Mouse (Mus musculus) E14TG2a.4 (cell line): ENCODE data around the gene Ppie.

Source experiments
- H3K27me3 ChIP-seq: 2 replicates; pipeline ENCODE4 v1.6.1; 2014; ENCODE audit warnings: low read length, control low read depth; ENCODE audit not compliant: insufficient read depth
- H3K36me3 ChIP-seq: 2 replicates; pipeline ENCODE4 v1.6.1; 2014; ENCODE audit warnings: low read length, control low read depth; ENCODE audit not compliant: insufficient read depth
- H3K4me1 ChIP-seq: replicated peaks from 2 replicates; pipeline ENCODE4 v1.6.1; 2014; ENCODE audit warnings: low read depth, low read length, control low read depth
- H3K4me3 ChIP-seq: replicated peaks from 2 replicates; pipeline ENCODE4 v1.5.1; 2014; ENCODE audit warnings: mild to moderate bottlenecking, low read length
- H3K9me3 ChIP-seq: 2 replicates; pipeline ENCODE4 v1.6.1; 2014; ENCODE audit warnings: low read length, control low read depth
- CTCF ChIP-seq: conservative IDR thresholded peaks from 2 replicates; pipeline ENCODE4 v1.5.1; 2014; ENCODE audit warnings: low read length
- NANOG ChIP-seq: IDR thresholded peaks from 2 replicates; pipeline ENCODE4 v1.6.1; 2014; ENCODE audit warnings: borderline replicate concordance, low read length, mixed read lengths
- POU5F1 ChIP-seq: IDR thresholded peaks from 2 replicates; pipeline ENCODE4 v1.6.1; 2014; ENCODE audit warnings: low read length, borderline replicate concordance

The Ppie gene

DNA sequence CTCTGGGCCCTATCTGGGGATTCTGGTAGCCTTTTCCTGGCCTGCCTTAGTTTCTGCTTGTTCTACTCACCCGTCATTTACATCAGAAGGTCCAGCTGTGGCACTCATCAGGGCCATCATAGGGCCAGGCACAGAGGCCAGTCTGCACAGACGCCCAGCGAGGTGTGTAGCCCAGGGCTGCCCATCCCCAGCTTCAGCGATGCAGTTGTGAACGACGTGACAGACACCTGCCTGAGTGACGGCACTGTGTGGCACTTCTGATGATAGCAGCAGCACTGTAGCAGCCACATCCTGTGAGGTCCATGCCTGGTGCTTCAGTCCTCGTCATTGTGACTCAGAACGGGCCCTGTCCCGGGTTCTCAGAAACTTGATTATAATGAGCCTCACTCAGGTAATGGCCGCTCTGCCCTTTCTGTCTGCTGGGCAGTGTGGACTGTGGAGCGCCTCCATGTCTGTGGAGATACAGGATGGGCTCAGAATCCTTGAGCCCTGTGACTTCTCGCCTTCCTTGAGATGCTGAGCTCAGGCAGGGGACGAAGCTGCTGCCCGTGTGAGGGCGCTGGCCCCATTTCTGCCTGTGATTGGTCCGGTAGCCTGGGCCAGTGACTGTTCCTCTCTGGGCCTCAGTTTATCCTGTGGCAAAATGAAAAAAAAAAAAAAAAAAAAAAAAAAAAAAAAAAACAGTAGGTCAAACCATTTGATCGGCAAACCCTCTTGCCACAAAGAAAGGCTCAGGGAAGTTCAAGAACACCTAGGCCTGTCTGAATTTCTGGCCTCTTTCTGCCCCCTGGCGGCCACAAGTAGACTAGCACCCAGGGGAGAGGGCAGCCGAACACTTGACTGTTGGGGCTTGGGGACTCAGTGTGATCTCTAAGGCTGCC, 57.2 kb downstream of the Ppie start:
- Histone ChIP-seq H3K27me3 (peaks cover 30% of the 10 kb centered on the region), H3K4me3 (no peak overlapping the region), H3K36me3 (no peaks in the 10 kb centered on the region), H3K9me3 (no peaks in the 10 kb centered on the region), H3K4me1 (peaks cover 6% of the 10 kb centered on the region)
- no peak for TF ChIP-seq POU5F1
- no peak for TF ChIP-seq NANOG
- TF ChIP-seq CTCF, result peak; percentile 86

DNA sequence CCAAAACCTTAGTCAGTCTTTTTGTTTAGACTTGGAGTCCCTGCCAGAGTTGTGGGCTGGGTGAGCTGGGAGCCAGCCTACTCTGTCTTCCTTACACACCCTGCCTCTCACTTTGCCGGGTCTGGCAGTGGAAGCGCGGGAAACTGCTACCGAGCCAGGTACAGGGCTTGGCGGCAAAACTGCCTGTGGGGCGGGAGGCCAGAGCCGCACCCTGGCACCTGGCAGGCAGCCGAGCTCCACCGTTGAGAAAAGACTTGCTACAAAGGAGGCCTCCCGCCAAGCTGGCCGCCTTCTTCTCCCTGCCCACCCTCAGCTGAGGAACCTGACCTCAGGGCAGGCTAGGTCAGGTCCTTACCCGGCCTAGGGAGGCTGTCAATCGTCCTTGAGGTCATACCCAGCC, 59.0 kb downstream of the Ppie start:
- H3K4me1 ChIP-seq, result peaks cover 6% of the 10 kb centered on the region
- H3K36me3 ChIP-seq, result no peaks in the 10 kb centered on the region
- 0 out of 2 replicates have a peak overlapping the region, but pooled peaks have one; percentile 17 for H3K4me3 ChIP-seq
- H3K27me3 ChIP-seq, result peaks cover 30% of the 10 kb centered on the region
- TF ChIP-seq POU5F1 (no peak), NANOG (no peak), CTCF (no peak)
- H3K9me3 ChIP-seq, result no peaks in the 10 kb centered on the region

DNA sequence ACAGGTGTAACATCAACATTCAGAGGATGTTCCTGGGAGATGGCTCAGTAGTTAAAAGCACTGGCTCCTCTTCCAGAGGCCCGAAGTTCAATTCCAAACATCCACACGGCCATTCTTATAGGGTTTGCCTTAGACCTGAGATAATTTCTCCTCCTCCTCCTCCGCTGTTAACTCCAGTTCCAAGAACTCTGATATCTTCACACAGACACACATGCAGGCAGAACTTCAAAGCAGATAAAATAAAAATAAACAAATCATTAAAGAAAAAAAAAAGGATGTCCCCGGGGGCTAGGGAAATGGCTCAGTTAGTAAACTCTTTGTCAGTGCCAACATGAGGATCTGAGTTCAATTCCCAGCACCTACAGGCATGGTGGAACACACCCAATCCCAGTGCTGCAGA, 61.5 kb downstream of the Ppie start:
- Histone ChIP-seq H3K36me3 (no peaks in the 10 kb centered on the region), H3K4me1 (peaks cover 6% of the 10 kb centered on the region), H3K27me3 (peaks cover 40% of the 10 kb centered on the region), H3K4me3 (no peak overlapping the region), H3K9me3 (no peaks in the 10 kb centered on the region)
- TF ChIP-seq CTCF (no peak), NANOG (no peak), POU5F1 (no peak)
